Mouse (Mus musculus) lung, postnatal 10 days (tissue): ENCODE measurements at regions not wholly inside any gene's neighbourhood (a gene's known extent, or its start where the extent isn't known, plus 50 kb on each side); places are given as distances from the start of the nearest gene placed in this dataset.
A peak's percentile ranks its signal among the peaks of the same experiment; 100 is the strongest.
"Not testable (repeated sequence)": the region's sequence is repeated elsewhere in the genome, so short reads cannot be mapped to it uniquely, and the experiment has no call there.

ENCODE experiments used
- DNase-seq: peaks from one replicate; pipeline ENCODE4 v3.0.0; 2021

DNA sequence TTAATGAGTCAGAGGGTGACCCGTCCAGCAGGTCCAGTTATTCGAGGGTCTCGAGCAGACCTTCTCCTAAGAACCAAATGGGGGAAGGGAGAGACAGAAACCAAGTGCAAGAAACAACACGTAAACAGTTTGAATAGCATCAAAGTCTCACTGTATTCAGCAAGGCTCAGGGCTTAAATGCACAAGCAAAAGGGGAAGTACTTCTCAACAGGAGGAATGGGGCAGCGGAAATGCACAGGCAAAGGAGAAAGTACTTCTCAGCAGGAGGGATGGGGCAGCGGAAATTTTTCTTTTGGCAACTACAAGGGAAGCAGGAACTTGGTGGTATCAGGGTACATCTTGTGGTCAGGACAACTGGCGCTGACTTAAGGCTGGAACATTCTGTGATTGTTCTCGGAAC lies 330.6 kb downstream of the 9430069I07Rik start:
- DNase-seq, result not testable (repeated sequence)

GRCm38 (mm10) chr15:34025396-34025795 lies 332.3 kb downstream of the 9430069I07Rik start:
- DNase-seq, result no peak

GRCm38 (mm10) chr15:34021857-34022256 lies 335.8 kb downstream of the 9430069I07Rik start:
- DNase-seq, result peak; percentile 82

DNA sequence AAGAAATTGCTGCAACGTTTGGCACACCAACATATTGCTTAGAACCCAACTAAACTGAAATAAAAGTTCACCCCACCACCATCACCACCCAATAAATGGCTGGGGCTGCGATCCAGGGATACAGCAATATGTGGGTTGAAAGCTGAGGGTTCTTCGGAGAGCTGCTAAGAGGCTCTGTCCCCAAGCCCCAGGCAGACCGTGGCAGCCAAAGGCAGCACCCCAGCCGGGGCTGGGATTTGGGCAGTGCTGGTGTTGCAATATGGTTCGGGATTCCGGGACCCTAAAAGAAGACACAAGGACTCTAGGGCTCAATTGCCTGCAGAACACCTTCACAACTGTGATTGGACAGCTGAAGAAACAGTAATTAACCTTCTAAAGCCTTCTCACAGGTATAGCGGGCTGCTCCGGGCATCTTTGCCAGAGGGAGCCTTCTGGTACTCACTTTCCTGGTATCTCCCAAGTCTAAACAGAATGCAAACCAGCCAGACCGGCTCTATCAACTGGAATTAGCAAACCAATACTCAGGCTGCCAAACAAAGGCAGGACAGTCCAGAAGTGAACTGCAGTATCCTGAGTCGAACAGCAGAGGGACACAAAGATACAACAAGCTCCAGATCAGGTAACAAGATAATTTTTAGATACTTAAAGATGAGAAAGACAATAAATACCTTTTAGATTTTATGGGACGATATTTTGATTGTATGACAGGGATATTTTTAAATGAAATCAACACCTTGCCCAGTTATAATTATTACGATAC lies 341.1 kb downstream of the 9430069I07Rik start:
- peak; percentile 48 for DNase-seq

- DNase-seq, result no peak
Observed at GRCm38 (mm10) chr15:34008591-34008990, 349.1 kb downstream of the 9430069I07Rik start.

GRCm38 (mm10) chr15:33992383-33992782 lies 365.3 kb downstream of the 9430069I07Rik start:
- peak; percentile 25 for DNase-seq

DNA sequence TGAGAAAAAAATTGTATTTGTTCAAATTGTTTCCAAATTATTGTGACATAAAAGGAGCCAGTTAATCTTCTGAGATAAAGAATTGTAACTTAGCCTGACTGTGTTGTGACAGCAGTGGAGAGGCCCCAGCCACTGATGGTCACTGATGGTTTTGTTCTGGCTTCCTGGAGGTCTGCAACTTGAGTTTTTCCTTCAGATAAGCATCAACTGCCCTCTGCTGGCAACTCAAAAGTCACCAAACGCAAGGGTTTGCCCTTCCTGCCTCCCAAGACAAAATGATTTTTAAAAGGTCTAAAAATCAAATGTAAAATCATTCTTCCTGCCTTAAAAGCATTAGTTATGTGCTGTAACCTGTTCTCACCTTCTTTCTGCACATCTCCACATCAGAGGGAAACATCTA lies 382.6 kb downstream of the 9430069I07Rik start:
- DNase-seq, result peak; percentile 27

DNA sequence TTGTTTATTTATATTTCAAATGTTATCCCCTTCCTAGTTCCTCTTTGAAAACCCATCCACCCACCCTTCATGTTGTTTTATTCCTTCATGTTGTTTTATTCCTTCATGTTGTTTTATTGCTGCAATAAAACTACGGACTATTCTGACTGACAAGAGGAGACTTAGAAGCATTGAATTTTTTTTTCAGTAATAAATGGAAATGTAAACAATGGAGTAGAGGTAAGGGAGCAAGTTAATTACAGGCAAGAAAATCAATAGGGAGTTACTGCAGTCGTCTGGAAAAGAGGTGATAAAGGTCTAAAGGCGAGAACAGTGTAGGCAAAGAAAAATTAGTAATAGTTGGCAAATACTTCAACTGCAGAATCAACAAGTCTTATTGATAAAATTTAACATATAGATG lies 384.2 kb downstream of the 9430069I07Rik start:
- DNase-seq, result no peak

GRCm38 (mm10) chr15:33969409-33969808 lies 388.3 kb downstream of the 9430069I07Rik start:
- DNase-seq, result no peak

- DNase-seq, result peak; percentile 5
Observed at GRCm38 (mm10) chr15:33935013-33935664, 422.5 kb downstream of the 9430069I07Rik start.

- no peak for DNase-seq
Observed at GRCm38 (mm10) chr15:33926446-33926845, 431.2 kb downstream of the 9430069I07Rik start.

DNA sequence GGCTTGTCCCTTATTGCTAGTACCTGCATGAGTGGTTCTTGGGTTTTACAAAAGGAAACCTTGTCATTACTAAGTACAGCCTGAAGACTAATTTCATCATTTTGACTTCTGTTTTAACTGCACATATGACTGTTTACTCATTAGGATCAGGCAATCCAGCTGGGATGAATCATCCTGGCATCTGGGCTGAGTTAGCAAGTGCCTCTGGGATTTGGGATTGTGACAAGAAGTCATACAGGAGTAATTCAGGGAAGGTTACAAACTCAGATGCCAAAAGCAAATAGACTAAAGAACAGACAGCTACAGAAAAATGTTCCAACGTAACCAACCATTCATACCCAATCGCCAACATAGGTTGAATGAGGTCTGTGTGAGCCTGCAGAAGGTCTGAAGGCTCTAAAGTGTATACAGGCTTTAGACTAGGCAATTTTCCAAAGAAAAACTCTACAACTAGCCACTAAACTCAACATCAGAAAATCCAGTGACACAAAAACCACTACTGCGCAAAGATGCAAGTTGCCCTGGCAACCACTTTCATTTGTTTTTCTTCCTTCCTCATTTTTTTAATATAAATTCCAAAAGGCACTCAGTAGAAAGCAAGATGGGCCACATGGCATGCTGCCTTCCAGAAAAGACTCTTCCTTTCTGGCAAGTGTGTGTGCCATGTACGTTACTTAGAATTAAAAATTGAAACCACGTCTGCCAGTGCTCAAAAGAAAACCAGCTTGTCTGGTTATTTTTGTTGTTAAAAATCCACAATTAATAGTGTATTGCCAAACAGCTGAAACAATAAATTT lies 433.4 kb downstream of the 9430069I07Rik start:
- DNase-seq, result peak; percentile 54

- no peak for DNase-seq
Observed at GRCm38 (mm10) chr15:33914891-33915290, 442.8 kb downstream of the 9430069I07Rik start.

DNA sequence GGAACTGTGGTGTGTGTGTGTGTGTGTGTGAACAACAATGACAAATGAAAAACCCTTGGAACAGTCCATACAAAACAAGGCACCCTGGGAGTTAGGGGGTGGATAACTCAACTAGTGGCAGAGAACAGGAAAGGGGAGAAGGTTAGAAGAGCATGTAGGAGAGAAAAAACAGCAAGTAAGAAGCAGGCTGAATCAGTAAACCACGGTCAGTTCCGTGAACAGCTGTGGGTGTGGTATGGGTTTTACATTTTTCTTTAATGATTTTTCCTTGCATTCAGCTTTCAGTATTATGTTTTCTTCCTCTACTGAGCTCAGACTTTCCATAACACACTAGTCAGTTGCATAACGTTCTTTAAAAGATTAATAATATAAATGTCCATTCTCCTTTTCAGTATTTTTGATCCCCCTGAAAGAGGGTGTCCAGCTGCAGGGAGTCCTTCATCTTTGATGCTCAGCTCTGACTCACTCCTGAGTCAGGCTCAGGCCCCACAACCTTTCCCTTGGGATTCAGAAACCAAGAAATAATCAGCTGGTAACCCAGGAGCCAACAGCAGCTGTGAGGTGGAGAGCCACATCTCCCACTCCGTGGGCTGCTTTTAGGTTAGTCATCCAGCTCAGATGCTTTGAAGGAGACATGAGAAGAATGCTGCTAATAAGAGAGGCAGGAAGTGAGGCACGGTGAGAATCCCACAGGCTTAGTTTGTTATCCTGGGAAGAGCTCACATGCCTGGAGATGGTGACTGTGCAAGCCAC lies 450.8 kb downstream of the 9430069I07Rik start:
- DNase-seq, result no peak

GRCm38 (mm10) chr15:33896076-33896475 lies 461.6 kb downstream of the 9430069I07Rik start:
- DNase-seq, result no peak

DNA sequence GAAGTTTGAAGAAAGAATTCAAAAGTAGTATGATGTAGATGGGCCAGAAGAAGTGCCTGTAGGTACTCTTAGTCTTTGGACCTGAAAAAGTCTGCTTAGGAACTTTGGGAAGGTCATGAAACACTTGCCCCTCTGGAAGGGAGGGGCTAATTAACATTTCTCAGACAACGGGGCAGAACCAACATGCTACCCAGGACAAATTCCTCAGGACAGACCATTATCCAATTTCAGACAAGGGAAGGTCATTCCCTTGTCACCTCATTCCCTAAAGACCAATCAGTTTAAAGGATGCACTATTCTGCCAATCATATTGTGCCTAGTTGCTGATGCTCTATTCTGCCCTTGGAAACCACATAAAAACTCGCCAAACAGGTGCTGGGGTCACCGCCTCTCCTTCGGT lies 467.1 kb downstream of the 9430069I07Rik start:
- DNase-seq, result no peak

- no peak for DNase-seq
Observed at GRCm38 (mm10) chr15:33888865-33889368, 468.8 kb downstream of the 9430069I07Rik start.

DNA sequence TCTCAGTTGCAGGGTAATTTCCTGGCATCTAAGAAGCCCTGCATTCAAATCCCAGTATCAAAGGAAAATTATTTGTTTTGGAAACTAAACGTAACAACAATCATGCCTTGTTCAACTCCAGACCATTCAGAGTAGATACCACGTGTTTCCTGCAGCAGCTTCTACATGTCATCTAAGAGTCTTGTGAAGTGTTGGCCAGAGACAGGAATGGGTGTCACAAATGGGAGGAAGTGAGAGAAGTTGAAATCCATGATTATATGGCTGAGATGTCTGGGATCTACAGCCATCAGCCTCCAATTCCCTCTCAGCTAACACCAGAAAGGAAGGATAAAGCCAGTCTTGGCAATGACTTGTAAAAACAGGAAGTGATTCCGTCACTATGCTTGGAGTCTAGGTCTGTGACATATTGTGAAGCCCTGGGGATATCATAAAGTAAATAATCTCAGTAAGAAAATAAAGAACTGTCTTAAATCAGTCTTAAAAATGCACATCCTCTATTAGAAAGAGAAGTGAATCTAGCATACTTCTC lies 495.4 kb downstream of the 9430069I07Rik start:
- no peak for DNase-seq

- no peak for DNase-seq
Observed at GRCm38 (mm10) chr15:33825435-33826088, 532.1 kb downstream of the 9430069I07Rik start.

GRCm38 (mm10) chr15:33824826-33825225 lies 532.8 kb downstream of the 9430069I07Rik start:
- DNase-seq, result no peak

GRCm38 (mm10) chr15:33780960-33781359 lies 576.7 kb downstream of the 9430069I07Rik start:
- no peak for DNase-seq

GRCm38 (mm10) chr15:33759496-33759895 lies 598.2 kb downstream of the 9430069I07Rik start:
- peak; percentile 2 for DNase-seq
